Mouse (Mus musculus) heart, adult 9 months (tissue): ENCODE measurements at regions not wholly inside any gene's neighbourhood (a gene's known extent, or its start where the extent isn't known, plus 50 kb on each side); places are given as distances from the start of the nearest gene placed in this dataset.

Source experiments
- DNase-seq, 2 experiments: peaks; one replicate each; pipeline ENCODE4 v3.0.0; 2022; ENCODE audit warnings: low spot score in 2 of 2

DNA sequence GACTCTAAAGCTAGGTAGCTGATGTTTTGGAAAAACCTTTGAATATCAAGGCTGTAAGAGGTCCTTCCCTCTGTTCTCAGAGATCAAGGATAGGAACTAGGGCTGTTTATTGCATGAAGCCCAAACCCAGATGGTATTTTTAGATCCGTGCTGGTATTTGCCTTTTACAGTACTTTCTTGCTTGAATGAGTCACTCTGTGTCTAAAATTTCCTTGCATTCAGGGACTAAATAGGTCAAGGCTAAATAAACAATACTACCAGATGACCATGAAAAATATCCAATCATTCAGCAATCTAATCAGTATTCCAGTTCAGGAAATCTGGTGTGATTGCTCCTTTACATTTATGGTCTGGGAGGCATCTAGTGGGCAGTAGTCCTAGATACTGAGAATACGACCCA, 243.6 kb downstream of the Btg1 start:
- no peak for DNase-seq

DNA sequence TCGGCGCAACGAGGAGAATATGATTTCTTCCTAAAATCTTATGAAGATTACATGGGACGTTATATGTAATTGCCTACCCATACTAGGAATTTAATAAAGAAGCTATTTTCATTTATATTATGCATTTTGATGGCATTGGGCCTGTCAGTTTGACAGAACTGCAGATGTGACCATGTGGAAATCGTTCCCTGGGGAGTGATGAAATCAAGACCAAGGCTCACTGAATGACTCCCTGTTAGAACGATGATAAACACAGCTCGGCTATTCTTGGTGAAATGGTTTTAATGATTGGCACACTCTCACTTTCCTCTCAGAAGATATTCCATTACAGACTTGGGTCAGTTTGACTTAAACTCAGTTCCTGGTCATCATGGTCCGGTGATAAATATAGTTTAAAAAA, 246.4 kb downstream of the Btg1 start:
- DNase-seq: peak in 1 of 2 experiments; percentile 6

DNA sequence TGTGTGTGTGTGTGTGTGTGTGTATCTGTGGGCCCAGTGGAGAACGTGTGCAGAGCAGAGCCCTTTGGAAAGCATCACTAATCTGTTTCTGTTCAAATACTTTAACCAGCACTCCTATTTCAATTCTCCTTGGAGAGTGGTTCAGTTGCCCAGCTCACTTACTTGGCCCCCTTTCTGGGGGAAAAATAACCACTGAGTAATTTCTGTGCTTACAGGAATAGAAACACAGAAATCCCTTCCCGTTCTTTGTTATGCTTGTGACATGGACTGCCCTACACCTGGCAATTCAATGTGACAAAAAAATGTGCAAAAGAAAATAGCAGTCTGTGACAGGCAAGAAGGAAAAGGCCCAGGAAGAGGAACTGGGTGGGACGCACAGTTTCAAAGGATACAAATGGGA, 249.7 kb downstream of the Btg1 start:
- no peak for DNase-seq

DNA sequence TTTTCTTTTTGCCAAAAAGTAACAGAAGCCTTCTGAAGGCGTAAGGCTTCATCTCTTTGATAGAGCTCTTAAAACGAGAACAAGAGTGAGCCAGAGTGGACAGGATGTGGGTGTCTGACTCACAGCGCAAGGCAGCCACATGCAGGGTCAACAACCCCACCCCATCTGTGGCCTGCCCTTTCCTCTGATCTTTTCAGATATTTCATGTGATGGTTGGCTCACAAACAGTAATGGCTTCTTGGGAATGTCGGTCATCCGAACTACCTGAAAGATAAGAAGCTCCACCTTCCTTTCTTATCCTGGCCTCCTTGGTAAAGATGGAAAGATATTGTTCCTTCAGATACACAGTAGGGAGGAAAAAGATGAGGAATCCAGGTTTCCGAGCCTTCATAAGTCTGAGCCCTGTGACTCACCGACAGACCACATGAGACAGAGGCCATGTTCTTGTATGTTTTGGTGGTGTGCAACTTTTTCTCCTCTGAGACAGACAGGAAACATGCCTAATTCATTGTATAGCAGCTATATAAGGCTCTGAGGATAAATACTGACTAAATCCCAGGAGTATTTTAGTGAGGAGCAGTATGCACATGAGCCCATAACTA, 254.9 kb downstream of the Btg1 start:
- peak in 1 of 2 experiments; percentile 7 for DNase-seq

DNA sequence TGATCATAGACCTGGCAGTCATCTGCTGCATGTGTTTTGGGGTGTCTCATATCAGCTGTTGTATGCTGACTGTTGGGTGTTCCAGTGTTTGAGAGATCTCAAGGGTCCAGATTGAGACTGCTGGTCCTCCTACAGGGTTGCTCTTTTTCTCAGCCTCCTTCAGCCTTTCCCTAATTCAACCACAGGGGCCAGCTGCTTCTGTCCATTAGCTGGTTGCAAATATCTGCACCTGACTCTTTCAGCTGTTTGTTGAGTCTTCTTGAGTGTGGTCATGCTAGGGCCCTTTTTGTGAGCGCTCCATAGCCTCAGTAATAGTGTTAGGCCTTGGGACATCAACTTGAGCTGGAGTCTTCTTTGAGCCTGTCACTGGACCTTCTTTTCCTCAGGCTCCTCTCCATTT, 257.8 kb downstream of the Btg1 start:
- DNase-seq: no peak

DNA sequence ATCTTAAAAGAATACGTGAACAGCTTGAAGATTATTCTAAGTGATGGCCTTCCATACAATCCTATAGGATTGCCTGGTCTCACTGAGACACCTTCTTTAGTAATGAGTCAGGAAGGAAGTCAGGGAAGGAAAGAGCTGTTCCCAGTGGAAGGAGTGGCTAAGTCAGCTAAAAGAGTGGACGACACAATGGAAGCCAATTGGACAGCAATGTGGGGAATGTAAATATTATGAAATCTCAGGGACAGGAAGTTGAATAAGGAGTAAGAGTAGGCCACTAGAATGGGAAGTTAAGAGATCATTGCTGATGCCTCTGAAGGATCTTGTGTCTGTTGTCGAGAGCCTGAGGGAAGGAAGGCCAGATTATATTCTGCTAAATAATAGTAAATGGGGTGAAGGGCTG, 258.9 kb downstream of the Btg1 start:
- no peak for DNase-seq

DNA sequence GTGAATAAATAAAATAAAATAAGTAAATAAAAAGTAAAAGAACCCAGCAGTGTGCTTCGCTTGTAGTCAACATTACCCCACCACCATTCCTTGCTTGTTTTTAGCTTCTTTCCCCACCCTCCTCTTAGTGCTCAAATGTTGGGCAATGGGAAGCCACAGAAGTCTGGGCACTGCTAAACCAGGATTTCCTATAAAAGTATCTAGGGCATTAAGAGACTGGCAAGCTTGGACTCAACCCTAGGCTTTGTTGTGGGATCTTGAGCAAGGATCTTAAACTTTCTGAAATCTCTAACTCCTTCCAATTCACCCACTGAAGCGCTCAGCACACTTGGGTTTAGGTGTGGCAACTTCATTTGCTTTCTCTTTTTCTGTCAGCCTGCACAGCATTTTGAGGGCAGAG, 262.6 kb downstream of the Btg1 start:
- no peak for DNase-seq

DNA sequence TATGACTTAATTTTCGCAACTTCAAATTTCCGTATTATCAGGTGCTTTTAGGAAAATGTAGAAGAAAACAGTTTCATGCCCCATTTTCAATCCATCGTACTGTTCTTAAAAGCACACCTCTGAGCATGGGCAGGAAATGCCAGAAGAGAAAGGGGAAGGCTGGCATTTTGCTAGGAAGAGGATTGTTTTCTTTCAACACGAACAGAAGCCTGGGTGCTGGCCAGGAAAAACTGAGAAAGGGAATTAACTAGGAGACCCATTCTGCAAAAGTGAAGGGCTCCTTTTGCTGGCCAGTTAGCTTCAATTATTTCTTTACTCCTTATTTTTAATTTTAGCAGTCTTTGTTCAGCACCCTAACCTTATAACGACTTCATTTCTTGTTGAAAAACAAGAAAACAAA, 264.0 kb downstream of the Btg1 start:
- no peak for DNase-seq

DNA sequence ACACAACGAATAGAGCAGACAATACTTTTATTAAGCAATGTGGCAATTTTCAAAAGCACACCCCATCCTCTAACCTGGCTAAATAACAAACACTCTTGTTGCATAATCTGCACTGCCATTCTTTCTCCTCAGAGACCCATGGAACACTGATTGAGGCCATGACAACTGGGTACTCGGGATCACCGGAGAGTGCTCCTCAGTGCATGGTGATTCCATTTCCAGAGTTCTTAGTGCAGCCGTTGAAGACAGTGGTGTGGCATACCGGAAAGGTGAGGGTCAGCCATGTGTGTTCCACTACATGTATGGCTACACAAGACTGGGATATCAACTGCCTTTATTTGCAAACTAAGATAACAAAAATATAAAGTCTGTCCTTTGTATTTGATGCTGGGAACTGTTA, 264.4 kb downstream of the Btg1 start:
- no peak for DNase-seq

DNA sequence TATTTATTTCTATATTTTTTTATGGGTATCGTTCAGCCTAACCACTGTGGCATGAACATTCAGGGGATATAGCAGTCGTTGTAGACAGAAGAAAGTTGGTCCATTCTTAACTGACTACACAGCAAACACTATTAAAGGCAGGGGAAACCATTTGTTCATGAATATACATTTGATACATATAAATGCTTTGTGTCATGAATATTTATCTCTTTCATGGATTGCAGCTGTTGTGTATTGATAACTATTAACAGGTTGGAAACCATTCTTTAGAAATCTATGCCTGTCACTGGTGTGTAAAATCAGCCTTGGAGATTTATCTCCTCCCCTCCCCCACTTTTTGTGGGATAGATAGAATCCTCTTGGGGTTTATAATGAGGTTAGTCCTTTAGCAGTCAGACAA, 264.9 kb downstream of the Btg1 start:
- DNase-seq: no peak

DNA sequence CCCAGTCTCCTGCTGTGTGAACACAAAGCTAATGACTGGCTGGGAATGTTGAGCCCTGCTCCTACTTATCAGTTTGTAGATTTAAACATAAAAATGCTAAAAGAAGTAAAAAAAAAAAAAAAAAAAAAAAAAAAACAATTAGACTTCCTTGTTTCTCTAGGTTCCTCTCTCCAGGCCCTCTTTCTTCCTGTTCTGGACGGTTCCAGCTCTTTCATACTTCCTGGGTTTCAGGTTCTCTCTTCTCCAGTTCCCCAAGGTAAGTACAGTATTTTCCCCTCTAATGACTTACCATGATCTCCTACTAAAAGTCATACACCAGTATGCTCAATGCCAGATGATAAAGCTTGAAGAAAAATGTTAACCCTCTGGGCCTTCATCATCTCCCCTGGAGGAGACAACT, 284.3 kb downstream of the Btg1 start:
- DNase-seq: no peak

DNA sequence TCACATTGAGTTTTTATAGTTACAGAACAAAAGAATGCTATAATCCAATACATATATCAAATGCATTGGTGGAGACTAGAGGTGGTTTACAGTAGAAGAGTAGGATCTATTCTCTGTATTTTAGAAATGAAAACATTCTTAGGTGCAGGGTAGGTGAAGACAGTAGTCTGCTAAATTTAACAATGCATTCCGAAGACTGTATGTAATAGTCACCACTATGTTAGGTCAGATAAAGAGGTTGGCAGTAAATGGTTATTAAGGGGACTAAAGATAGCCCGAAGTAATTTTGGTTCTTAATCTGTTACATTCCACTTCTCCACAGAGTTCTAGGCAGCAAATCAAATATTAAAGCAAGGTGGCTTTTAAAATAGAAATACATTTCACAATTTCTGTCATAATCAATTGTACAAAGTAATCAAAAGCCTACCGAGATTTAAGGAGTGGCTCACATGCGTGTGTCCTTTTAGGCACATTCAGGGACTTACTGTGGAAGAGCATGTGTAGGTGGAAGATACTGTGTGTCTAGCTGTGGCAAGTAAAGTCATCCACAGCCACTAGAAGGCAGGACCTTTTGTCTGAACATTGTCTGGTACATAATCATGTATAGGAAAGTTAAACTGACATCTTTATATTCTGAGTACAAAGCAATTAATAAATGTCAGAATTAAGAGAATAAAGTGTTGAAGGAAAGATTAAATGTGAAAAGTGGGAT, 288.4 kb downstream of the Btg1 start:
- peak in 1 of 2 experiments; percentile 10 for DNase-seq

DNA sequence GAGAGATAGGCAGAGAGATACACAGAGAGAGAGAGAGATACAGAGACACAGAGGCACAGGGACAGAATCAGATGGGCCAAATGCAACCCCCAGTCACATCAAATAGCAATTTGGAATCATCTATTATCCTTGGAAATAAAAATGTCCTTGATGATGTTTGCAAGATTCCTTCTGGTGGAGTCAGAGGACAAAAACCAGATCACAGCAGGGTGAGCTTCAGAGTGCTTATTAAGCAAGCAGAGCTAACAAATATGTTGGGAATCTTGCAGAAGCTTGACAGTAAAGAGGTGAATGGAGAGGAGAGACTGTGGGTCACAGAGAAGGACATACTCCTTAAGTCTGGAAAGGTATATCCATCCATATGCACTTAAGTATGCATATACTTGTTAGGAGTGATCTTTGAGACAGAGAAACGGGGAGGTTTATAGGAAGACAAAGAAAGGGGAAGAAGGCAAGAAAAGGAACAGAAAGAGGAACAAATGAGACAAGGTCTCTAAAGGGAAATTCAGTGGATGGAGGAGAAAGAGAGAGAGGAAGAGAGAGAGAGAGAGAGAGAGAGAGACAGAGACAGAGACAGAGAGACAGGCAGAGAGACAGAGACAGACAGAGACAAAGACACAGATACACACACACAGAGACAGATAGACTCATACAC, 293.0 kb downstream of the Btg1 start:
- no peak for DNase-seq

DNA sequence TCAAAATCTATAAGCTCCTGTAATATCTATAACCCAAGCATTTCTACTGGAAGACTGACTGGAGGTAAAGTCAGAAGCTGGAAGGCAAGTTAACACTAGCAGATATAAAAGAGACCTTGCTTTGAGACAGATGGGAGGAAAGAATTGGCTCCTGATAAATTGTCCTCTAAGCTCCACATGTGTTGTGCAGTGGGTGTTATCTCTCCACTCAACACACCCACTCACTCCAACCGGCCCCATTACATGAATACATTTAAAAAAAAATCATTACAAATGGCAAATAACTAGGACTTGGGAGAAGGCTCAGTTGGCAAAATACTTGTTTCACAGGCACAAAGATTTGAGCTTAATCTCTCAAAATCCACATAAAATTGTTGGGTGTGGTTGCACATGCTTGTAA, 304.4 kb downstream of the Btg1 start:
- DNase-seq: no peak

DNA sequence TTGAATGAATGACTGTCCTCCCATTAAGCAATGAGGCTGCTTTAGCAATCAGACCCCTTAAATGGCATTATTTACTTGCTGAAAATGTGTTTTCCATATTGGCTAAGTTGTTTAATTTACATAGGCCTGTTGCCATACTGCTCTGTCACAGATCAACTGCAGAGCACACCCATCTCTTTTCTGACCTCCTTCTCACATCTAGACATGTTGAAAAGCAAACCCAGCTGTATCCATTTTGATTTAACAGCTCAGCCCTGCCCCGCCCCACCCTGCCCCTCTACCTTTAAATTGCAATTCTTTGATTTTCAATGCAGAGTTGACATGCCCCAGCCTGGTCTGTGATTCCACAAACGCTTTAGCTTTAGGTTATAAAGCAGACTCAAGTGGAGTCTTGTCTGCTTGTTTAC, 307.5 kb downstream of the Btg1 start:
- no peak for DNase-seq

DNA sequence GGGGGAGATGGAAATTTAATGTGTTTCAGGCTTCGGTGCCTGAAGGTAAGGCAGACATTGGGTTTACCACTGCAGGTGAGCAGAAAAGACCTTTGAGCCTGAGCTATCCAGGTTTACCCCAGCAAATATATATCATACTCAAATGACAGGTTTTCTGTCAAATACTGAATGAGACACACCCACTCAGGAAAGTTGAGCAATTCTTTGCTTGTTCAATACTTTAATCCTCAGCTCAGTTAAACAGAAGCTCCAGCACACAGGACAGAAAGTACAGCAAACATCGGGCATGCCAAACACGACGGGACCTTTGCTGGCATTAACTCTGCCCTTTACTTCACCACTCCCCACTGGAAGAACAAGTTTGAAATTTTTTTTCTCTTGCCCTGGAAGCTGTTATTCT, 307.9 kb downstream of the Btg1 start:
- no peak for DNase-seq

DNA sequence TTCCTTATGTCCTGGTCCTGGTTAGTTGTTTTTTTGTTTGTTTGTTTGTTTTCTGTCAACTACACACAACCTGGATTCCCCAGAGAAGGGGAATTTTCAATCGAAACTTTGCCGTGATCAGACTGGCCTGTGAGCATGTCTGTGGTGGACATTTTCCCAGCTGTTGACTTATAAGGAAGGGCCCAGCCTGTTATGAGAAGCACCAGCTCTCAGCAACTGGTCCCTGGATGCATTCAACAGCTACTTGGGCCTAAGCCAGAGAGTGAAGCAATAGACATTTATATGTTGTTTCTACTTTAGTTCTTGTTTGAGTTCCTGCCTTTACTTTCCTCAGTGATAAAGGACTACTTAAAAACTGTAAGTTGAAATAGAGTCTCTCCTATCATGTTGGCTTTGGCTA, 309.0 kb downstream of the Btg1 start:
- DNase-seq: peak in 1 of 2 experiments; percentile 8

DNA sequence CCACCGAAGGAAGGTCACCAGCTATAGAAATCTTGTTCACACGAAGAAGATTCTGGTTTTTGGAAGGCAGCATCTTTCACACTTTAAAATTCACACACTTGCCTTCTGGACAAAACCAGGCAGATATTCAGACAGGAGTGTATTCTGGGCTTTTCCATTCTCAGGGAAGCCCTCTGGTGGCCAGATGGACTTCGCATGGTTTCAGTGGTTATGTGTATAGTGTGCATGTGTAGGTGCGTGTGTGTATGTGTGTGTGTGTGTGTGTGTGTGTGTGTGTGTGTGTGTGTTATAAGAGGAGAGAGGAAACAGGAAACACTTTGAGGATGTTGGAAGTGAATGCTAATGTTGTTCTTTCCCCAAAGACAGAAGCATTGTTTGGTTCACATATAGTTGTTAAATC, 317.9 kb downstream of the Btg1 start:
- peak; percentile 4 to 56 for DNase-seq

DNA sequence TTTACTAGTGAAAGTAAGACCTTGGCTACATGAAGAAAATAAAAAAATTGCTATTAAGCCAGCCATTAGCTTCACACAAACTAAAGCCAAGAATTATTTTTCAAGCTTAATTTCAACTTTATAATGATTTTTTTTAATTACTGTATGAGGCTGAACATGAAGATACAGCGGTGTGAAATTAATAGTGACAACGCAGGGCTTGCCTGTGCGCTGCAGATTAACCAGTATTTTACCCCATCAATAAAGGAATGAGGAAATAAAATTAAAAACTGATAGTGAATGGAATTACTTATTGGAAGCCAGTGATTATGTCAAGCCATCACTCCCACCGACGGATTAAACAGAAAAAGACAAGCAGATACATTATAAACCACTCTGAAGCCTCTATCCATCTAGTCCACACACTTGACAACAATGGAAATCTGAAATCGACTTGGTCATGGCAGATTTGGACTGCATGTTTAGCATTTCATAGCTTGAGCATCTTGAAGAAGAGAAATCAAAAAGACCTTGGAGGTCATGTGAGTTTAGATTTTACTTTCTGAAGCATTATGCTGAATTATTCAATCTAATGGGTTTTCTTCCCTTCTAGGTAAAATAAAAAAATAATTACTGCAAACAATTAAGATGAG, 324.2 kb downstream of the Btg1 start:
- DNase-seq: no peak

DNA sequence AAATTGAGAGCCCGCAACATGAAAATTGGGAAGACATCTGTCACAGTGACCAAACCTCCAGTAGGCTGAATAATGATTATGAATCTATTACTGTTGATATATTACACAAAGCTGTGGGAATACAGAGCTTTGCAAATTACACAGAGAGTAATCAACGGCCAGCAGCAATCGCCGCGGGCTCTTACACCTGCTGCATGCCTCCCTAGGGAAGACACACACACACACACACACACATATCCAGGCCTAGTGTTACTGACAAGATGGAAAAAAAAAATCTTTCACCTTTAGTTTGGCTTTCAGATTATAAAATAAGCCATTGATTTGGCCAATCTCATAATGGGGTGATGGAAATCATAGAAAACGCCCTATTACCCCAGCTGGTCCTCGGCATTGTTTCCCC, 327.4 kb downstream of the Btg1 start:
- no peak for DNase-seq

DNA sequence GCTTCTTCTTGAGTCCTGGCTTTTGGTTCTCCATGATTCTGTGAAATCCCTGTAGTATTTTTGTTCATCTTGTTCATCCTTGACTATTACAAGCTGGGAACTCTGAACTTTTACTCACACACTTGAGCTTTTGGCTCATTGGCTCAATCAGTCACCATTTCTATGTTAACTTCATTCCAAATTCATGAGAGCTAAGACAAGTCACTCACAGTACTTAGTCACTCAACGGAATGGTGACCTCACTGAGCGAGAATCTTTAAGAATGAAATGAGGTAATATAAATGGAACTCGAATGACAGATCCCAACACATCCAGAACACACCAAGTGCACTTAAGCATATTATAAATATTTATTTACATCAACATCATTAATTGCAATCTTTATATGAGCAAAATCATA, 331.2 kb downstream of the Btg1 start:
- DNase-seq: no peak

DNA sequence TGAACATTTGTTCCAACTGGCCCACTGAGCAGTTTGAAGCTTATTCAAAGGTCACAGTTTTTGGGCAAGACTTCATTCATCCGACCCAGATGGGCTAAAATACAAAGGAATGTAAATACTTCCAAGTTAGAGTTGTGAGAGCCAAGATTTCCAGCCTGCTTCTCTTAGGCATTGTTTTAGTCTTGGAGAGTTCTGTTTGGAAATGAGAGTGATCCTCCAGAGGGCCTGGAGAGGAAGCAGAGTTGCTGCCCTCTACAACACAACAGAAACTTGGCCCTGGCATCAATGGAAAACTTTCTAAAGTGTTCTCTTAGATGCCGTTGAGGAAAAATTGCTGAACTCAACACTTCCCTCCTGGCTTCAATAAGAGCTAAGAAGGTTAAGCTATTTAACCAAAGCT, 332.1 kb downstream of the Btg1 start:
- peak; percentile 4 to 27 for DNase-seq
